Mouse (Mus musculus) spleen, adult 2 months (tissue): ENCODE measurements around the gene Hnrnph1. TPM values are rescaled to one million over a fixed set of nuclear protein-coding genes. Genes with fewer than 3 reads are reported as not detected.

ENCODE experiments used
- DNase-seq, 2 experiments: peaks; one replicate each; pipeline versions ENCODE4 v3.0.0 to v3.0.0-alpha.2; 2012 to 2021; ENCODE audit warnings: low spot score in 2 of 2, low read depth in 1 of 2
- H3K27ac ChIP-seq: fragments of 200-500 bp; 2 replicates; pipeline ENCODE4 v1.5.1; 2012; ENCODE audit warnings: low read length, inconsistent platforms; ENCODE audit not compliant: insufficient read depth
- H3K27me3 ChIP-seq: fragments of 200-500 bp; 2 replicates; pipeline ENCODE4 v1.6.1; 2012; ENCODE audit warnings: mild to moderate bottlenecking, moderate library complexity, low read length, inconsistent platforms; ENCODE audit not compliant: control insufficient read depth, insufficient read depth
- H3K36me3 ChIP-seq: fragments of 200-500 bp; 2 replicates; pipeline ENCODE4 v1.6.1; 2012; ENCODE audit warnings: mild to moderate bottlenecking, low read length, inconsistent platforms; ENCODE audit not compliant: control insufficient read depth, insufficient read depth
- H3K4me1 ChIP-seq: fragments of 200-500 bp; 2 replicates; pipeline ENCODE4 v1.6.1; 2011; ENCODE audit warnings: inconsistent platforms; ENCODE audit not compliant: control insufficient read depth, insufficient read depth, insufficient read length
- H3K4me3 ChIP-seq: fragments of 200-500 bp; 2 replicates; pipeline ENCODE4 v1.5.1; 2011; ENCODE audit warnings: mild to moderate bottlenecking, inconsistent platforms; ENCODE audit not compliant: insufficient read depth, insufficient read length; ENCODE audit errors: extremely low read depth
- CTCF ChIP-seq: fragments of 200-500 bp; IDR thresholded peaks from 2 replicates; pipeline ENCODE4 v1.5.1; 2011; ENCODE audit warnings: mild to moderate bottlenecking, inconsistent platforms; ENCODE audit not compliant: insufficient read depth, insufficient read length, insufficient replicate concordance; ENCODE audit errors: extremely low read depth
- POLR2A ChIP-seq: fragments of 200-500 bp; IDR thresholded peaks from 2 replicates; pipeline ENCODE4 v1.6.1; 2011; ENCODE audit warnings: low read depth, low read length, inconsistent platforms
- WGBS: fragments of 180-500 bp; shearing (Covaris S2); methylation state at CpG from one replicate; pipeline ENCODE4 v1.1.7; 2018; 5-methylcytosine and 5-hydroxymethylcytosine counted together
- polyA plus RNA-seq: library from polyadenylated mRNA; depleted of rRNA; stranded (reverse); fragments of >200 nt; gene quantifications from 2 replicates; pipeline ENCODE4 v1.2.3, GENCODE M21; 2012; rRNA removed

Gene Hnrnph1
- polyA plus RNA-seq, result 33.6 and 43.8 TPM in 2 replicates

DNA sequence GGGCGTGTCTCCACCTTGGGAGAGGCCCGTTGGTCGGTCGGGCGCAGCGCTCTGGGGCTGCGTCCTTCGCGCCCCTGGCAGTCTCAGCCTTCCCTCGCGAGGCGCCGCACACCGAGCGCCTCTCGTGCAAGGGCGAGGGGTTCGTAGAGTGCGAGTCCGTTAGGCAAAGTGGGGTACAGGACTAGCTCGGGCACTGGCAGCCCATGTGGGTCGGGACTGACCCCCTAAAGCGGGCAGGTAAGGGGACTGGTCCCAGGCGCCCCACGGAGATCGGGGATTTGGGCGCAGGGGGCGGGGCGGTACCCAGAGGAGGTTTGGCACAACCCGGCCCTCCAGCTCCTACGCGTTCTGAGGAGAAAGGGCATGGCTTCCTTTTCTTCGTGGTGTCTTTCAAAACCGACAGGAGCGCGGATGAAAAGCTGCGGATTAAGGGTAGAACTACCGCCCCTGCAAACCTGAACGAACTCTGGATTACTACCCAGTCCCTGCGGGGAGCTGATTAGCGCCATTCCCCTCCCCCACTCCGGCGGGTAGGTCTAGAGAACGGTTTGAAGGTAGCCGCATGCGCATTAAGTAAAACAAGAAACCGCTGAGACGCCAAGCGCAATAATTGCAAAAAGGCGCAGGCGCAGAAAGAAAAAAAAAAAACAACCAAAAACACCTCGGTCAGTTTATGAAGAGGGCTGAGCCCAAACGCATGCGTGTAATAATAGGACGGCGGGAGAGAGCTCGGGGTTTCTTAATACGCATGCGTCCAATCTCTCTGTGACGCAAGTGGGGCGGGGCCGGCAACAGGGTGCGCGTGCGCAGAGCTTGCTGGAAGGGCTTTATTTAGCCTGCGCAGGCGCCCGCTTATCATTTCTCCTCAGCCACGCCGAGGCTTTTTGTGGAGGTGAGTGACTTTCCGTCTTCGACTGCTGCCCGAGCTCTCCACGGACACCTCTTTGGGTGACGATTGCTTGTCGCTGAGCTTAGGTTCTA lies at the start of gene Hnrnph1:
TSS of gene Hnrnph1 (plus strand) at position 80 of the 981 bp plus-strand sequence.
- Histone ChIP-seq H3K27ac (peak within 1 kb of the TSS; percentile 99), H3K4me3 (peak within 1 kb of the TSS; percentile 86), H3K36me3 (peaks cover 13% of the 10 kb centered on the region), H3K4me1 (peaks cover 12% of the 10 kb centered on the region), H3K27me3 (no peaks in the 10 kb centered on the region)
- WGBS, result under 1% methylated on average over 76 of the region's 76 CpGs
- DNase-seq, result peak; percentile 96 to 99
- TF ChIP-seq POLR2A, result peak; percentile 96
- TF ChIP-seq CTCF, result no peak

DNA sequence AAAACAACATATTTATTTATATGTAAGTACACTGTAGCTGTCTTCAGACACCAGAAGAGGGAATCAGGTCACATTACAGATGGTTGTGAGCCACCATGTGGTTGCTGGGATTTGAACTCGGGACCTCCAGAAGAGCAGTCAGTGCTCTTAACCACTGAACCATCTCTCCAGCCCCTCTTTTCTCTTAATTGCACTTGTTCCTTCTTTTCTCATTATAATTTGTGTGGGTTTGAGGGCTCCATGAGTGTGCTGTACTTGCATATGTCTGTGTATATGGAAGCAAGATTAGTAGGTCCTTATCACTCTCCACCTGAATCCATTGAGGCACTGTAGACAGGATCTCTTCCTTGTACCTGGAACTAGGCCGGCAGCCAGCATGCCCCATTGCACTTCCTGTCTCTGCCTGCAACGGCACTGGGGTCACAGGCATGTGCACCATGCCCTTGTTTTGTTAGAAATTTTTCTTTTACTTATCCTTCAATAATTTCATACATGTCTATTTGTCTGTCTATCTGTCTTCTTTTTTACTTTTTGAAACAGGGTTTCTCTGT lies 48.6 kb upstream of the Hnrnph1 start:
- WGBS, result 42% methylated on average over 3 of the region's 3 CpGs
- Histone ChIP-seq H3K4me1 (peaks cover 9% of the 10 kb centered on the region), H3K4me3 (no peak overlapping the region), H3K27ac (no peak overlapping the region), H3K36me3 (no peaks in the 10 kb centered on the region), H3K27me3 (no peaks in the 10 kb centered on the region)
- TF ChIP-seq CTCF (no peak), POLR2A (no peak)
- no peak for DNase-seq

- Histone ChIP-seq H3K27ac (no peak overlapping the region), H3K27me3 (no peaks in the 10 kb centered on the region), H3K4me1 (peaks cover 4% of the 10 kb centered on the region; the same call in 1 of the 2 replicates), H3K36me3 (no peaks in the 10 kb centered on the region), H3K4me3 (no peak overlapping the region)
- 93% methylated on average over 1 of the region's 1 CpGs for WGBS
- no peak for DNase-seq
- TF ChIP-seq CTCF (no peak), POLR2A (no peak)
Measured at GRCm38 (mm10) chr11:50329378-50329777, 47.4 kb upstream of the Hnrnph1 start.

DNA sequence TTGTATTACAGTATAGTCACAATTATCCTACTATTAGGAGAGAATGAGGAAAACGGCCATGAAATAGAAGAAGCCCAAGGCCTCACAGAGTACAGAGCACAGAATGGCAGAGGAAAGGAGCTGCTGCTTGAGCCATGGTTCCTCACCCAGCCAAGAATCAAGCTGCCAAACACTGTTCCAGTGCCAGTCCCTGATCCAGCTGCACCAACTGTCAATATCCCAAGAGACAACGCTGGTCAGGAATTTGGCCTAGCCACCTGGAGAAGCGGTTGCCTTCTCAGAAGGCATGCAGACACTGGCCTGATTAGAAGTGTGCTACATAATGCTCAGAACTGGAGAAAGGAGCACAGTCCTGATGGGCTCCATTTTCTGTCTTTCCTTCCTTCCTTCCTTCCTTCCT lies 43.6 kb upstream of the Hnrnph1 start:
- no peaks in the 10 kb centered on the region for H3K27me3 ChIP-seq
- DNase-seq, result no peak
- TF ChIP-seq CTCF (no peak), POLR2A (no peak)
- H3K4me3 ChIP-seq, result no peak overlapping the region
- H3K4me1 ChIP-seq, result no peaks in the 10 kb centered on the region
- no peaks in the 10 kb centered on the region for H3K36me3 ChIP-seq
- 91% methylated on average over 3 of the region's 3 CpGs for WGBS
- no peak overlapping the region for H3K27ac ChIP-seq

DNA sequence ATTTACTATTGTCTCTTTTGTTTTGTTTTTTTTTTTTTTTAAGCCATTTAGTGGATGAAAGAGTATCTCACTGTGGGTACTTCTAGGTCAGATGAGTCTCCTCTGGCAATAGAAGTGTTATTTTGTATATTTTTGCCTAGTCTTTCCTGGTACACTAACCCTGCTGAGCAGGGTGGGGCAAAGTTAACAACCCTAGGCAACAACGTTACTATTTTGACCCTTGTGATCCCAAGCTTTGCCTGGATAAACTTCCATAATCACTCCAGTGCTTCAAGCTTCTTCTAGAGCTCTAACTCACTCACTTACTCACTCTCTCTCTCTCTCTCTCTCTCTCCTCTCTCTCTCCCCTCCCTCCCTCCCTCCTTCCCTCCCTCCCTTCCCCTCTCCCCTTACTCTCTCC lies 40.7 kb upstream of the Hnrnph1 start:
- no peak for DNase-seq
- H3K27ac ChIP-seq, result no peak overlapping the region
- no peaks in the 10 kb centered on the region for H3K36me3 ChIP-seq
- no peak overlapping the region for H3K4me3 ChIP-seq
- TF ChIP-seq POLR2A, result no peak
- no peak for TF ChIP-seq CTCF
- H3K27me3 ChIP-seq, result no peaks in the 10 kb centered on the region
- H3K4me1 ChIP-seq, result no peaks in the 10 kb centered on the region
- 72% methylated on average over 1 of the region's 1 CpGs for WGBS

DNA sequence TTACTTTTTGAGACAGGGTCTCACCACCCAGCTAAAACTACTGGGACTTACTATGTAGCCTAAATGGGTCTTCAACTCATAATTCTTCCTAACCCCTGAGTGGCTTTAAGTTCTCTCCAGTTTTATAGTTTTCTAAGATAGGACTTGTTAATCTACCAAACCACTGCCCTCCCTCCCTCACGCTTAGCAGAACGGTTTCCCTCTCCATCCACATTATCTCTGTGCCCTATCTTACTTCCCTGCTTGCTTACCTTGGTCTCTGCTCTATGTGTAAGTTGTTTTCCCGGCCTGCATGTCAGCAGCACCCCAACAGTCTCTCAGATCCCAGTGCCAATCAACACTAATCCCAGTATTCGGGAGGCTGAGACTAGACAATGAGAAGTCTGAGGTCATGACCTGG lies 39.9 kb upstream of the Hnrnph1 start:
- Histone ChIP-seq H3K4me1 (no peaks in the 10 kb centered on the region), H3K4me3 (no peak overlapping the region), H3K27ac (no peak overlapping the region), H3K36me3 (no peaks in the 10 kb centered on the region), H3K27me3 (no peaks in the 10 kb centered on the region)
- 76% methylated on average over 4 of the region's 4 CpGs for WGBS
- TF ChIP-seq POLR2A, result no peak
- TF ChIP-seq CTCF, result no peak
- DNase-seq, result no peak
